Mouse (Mus musculus) erythroblast, embryonic 14.5 days (primary cell): ENCODE data around the gene Zfp637. TPM values are rescaled to one million over a fixed set of nuclear protein-coding genes. Genes with fewer than 3 reads are reported as not detected.
A peak's percentile ranks its signal among the peaks of the same experiment; 100 is the strongest.
"Not testable (repeated sequence)": the region's sequence is repeated elsewhere in the genome, so short reads cannot be mapped to it uniquely, and the experiment has no call there.

Experiments
- H3K27me3 ChIP-seq: 2 replicates; pipeline ENCODE4 v1.6.1; 2012; ENCODE audit warnings: inconsistent platforms; ENCODE audit not compliant: control insufficient read depth
- H3K36me3 ChIP-seq: 2 replicates; pipeline ENCODE4 v1.6.1; 2012; ENCODE audit warnings: mild to moderate bottlenecking, inconsistent platforms; ENCODE audit not compliant: control insufficient read depth
- H3K4me1 ChIP-seq: 2 replicates; pipeline ENCODE4 v1.6.1; 2012; ENCODE audit warnings: inconsistent platforms; ENCODE audit not compliant: control insufficient read depth
- H3K4me3 ChIP-seq: replicated peaks from 2 replicates; pipeline ENCODE3; 2012; ENCODE audit warnings: moderate library complexity, mild to moderate bottlenecking, inconsistent platforms
- H3K9me3 ChIP-seq: 2 replicates; pipeline ENCODE4 v1.6.1; 2012; ENCODE audit warnings: low read length, inconsistent platforms, mixed read lengths; ENCODE audit not compliant: control insufficient read depth
- GATA1 ChIP-seq: IDR thresholded peaks from 2 replicates; pipeline ENCODE4 v1.6.1; 2012; ENCODE audit warnings: low read length, inconsistent platforms, mixed read lengths
- TAL1 ChIP-seq: IDR thresholded peaks from 3 replicates; pipeline ENCODE4 v1.6.1; 2012; ENCODE audit warnings: low read length, inconsistent platforms, mixed read lengths
- polyA plus RNA-seq: library from polyadenylated mRNA; stranded (reverse); fragments of >175 nt; gene quantifications from 2 replicates; pipeline ENCODE4 v1.2.3, GENCODE M21; 2012

Gene Zfp637
- polyA plus RNA-seq, 1 experiment = 1.4 TPM

DNA sequence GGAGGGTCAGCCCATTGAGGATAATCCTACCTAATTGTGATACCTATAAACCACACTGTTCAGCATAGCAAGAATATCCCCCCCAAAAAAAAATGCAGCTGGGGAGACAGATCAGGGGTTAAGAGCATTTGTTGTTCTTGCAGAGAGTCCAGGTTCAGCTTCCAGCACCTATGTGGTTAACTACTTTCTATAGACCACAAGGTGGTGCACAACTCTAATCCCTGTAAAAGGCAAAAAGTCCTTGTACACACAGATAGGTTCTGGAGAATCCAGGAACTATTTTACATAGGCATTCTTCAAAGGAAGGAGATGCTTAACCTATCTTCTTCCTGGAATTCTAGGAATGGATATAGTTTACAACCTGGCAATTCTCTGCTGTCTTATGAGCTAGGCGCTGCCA lies 17.0 kb downstream of the Zfp637 start:
- H3K9me3 ChIP-seq = no peaks in the 10 kb centered on the region

DNA sequence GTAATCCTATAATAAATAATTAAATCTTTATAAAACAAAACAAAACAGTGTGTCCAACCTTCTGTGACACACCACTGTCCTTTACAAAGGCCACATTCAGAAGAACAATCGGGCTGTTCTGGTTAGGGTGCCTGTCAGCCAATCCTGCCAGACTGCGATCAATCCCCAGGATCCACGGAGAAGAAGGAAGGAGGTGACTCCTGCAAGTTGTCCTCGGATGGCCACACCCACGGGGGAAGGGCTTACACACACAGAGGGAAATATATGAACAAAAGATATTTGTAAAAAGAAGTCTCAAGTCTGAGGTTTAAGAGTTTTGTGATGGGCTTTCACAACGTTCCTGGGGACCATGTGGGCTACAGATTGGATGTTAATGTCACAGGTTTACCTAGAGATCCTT lies 20.9 kb downstream of the Zfp637 start, which contains the start of gene Zfp239:
TSS of gene Zfp239 (plus strand) at position 253 of the 400 bp plus-strand sequence.
- H3K9me3 ChIP-seq = no peaks in the 10 kb centered on the region
- H3K27me3 ChIP-seq = peaks cover 4% of the 10 kb centered on the region; the same call in 1 of the 2 replicates
- no peak for TF ChIP-seq GATA1
- TF ChIP-seq TAL1 = no peak
- H3K4me3 ChIP-seq = peak within 1 kb of the TSS; percentile 68
- H3K4me1 ChIP-seq = peaks cover 27% of the 10 kb centered on the region
- H3K36me3 ChIP-seq = no peaks in the 10 kb centered on the region

More for the DNA sequence above, 17.0 kb downstream of the Zfp637 start:
- Histone ChIP-seq H3K36me3 (no peaks in the 10 kb centered on the region), H3K4me3 (no peak overlapping the region), H3K4me1 (peaks cover 15% of the 10 kb centered on the region), H3K27me3 (peaks cover 6% of the 10 kb centered on the region; the same call in 1 of the 2 replicates)
- TF ChIP-seq TAL1 (no peak), GATA1 (no peak)

DNA sequence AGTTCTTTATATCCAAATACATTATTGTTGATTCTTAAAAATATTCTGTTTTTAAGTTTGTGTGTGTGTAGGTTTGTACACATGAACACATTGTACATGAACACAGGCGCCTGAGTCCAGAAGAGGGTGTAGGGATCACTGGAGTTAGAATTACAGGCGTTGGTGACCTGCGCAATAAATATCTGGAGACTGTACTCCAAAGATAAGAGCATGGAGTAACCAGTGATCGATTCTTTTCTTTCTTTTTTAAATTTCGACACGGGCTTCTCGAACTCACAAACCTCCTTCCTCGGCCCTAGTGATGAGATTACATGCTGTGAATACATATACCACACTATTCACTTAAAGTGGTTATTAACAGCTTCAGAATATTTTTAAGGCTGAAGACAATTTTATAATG lies 21.5 kb downstream of the Zfp637 start:
- Histone ChIP-seq H3K4me3 (peak overlapping the region; percentile 68), H3K36me3 (no peaks in the 10 kb centered on the region), H3K27me3 (peaks cover 4% of the 10 kb centered on the region; the same call in 1 of the 2 replicates), H3K9me3 (no peaks in the 10 kb centered on the region), H3K4me1 (peaks cover 27% of the 10 kb centered on the region)
- no peak for TF ChIP-seq TAL1
- TF ChIP-seq GATA1 = peak; percentile 30; the same call in 1 of the 2 replicates

DNA sequence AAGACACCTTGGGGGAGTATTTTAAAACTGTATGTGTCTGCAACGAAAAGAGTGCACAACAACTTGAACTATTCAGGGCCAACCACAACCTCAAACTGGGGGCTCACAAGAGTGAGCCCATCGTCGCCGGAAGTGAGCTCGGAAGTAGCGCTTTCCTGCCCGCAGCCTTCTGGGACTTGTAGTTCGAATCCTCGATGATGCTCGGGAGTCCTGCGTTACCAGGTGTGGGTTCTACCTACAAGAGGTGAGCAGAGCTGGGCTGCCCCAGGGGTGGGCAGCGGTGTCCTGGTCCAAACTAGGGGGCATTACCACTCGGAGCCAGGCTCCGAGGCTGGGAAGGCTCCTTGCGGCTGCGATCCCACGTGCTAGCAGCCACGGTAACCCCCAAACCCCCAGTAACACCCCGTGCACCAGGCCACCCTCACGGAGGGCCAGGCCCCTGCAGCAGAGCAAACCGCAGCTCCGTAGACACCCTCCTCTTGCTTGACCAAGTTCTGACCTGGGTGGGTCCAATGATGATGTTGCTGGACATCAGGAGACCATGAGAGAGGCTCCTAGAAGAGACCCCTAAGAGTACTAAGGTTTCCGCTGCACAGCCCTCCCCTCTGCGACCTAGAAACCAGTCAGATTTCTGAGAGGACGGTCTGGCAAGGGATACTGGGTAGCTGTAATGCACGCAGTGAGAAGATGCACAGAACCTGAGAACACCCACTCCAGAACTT lies 22.1 kb downstream of the Zfp637 start:
- Histone ChIP-seq H3K4me1 (peaks cover 27% of the 10 kb centered on the region), H3K36me3 (no peaks in the 10 kb centered on the region), H3K4me3 (peak overlapping the region; percentile 68), H3K9me3 (no peaks in the 10 kb centered on the region), H3K27me3 (peaks cover 4% of the 10 kb centered on the region; the same call in 1 of the 2 replicates)
- TF ChIP-seq TAL1 (no peak), GATA1 (no peak)

DNA sequence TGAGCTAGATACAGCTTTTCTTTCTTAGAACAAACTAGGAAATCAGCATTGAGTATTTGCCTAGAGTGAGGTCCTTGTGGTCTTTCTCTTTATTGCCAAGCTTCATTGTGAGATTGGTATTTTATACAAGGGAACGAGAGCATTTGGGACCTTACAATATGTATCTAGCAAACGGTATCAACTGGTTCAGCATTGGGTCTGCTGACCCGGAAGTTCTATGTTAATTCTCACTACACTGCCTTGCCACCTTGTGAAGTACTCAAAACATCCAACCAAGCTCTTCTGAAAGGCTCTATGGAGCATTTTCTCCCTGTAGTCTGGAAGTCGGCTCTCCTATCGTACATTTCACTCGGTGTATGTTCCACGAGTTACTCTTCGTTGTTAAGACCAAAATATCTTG lies 22.8 kb downstream of the Zfp637 start:
- H3K9me3 ChIP-seq = no peaks in the 10 kb centered on the region
- no peak for TF ChIP-seq TAL1
- no peak for TF ChIP-seq GATA1
- H3K27me3 ChIP-seq = peaks cover 4% of the 10 kb centered on the region; the same call in 1 of the 2 replicates
- H3K36me3 ChIP-seq = no peaks in the 10 kb centered on the region
- H3K4me3 ChIP-seq = peak overlapping the region; percentile 68
- H3K4me1 ChIP-seq = peaks cover 27% of the 10 kb centered on the region

DNA sequence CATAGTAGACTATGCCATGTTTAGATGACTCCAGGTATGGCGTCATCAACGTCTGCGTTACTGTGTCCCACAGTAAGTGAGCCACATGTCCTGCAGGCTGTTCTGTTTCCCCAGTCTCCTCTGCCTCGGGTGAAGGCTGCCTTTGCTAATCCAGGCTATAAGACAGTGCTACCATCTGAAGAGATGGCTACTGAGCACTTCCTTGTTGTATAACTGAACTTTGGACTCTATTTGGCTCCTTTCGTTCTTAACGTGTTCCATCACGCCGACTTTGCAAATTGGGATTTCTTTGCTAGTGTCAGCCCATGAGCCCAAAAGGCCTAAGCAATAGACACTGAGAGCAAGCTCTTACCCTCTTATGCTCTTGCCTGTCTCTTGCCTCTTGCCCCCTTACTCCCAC lies 27.2 kb downstream of the Zfp637 start:
- no peaks in the 10 kb centered on the region for H3K9me3 ChIP-seq
- TF ChIP-seq TAL1 (no peak), GATA1 (no peak)
- H3K27me3 ChIP-seq = no peaks in the 10 kb centered on the region
- H3K4me3 ChIP-seq = no peak overlapping the region
- peaks cover 7% of the 10 kb centered on the region for H3K36me3 ChIP-seq
- peaks cover 19% of the 10 kb centered on the region for H3K4me1 ChIP-seq

DNA sequence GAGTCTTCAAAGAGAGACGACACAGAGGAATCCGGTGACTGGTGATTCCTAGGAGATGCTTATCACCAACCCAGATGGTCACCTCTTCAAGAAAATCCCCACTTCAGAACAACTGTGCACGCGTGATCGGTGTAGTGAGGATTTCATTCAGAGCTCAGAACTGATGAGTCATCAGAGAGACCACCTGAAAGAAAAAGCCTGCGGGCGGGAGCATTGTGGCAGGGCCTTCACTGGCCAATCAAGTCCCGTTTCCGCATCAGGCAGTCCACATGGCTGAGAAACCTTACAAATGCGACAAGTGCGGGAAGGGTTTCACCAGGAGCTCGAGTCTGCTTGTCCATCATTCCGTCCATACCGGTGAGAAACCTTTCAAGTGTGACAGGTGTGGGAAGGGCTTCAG lies 30.1 kb downstream of the Zfp637 start:
- peaks cover 15% of the 10 kb centered on the region for H3K4me1 ChIP-seq
- no peaks in the 10 kb centered on the region for H3K9me3 ChIP-seq
- peak overlapping the region; percentile 40 for H3K4me3 ChIP-seq
- H3K36me3 ChIP-seq = peaks cover 7% of the 10 kb centered on the region
- TF ChIP-seq TAL1 = no peak
- TF ChIP-seq GATA1 = no peak
- no peaks in the 10 kb centered on the region for H3K27me3 ChIP-seq

DNA sequence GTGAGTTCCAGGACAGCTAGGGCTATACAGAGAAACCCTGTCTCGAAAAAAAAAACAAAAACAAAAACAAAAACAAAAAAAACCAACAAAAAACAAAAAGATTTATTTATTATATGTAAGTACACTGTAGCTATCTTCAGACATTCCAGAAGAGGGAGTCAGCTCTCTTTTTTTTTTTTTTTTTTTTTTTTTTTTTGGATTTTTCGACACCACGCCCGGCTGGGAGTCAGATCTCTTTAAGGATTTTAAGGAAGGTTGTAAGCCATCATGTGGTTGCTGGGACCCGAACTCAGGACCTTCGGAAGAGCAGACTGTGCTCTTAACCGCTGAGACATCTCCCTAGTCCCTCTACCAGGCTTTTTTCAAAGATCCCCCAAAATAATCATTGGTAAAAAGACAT lies 32.5 kb downstream of the Zfp637 start:
- not testable (repeated sequence) for H3K4me3 ChIP-seq, H3K27me3 ChIP-seq, H3K36me3 ChIP-seq, H3K9me3 ChIP-seq
- peaks cover 18% of the 10 kb centered on the region for H3K4me1 ChIP-seq

DNA sequence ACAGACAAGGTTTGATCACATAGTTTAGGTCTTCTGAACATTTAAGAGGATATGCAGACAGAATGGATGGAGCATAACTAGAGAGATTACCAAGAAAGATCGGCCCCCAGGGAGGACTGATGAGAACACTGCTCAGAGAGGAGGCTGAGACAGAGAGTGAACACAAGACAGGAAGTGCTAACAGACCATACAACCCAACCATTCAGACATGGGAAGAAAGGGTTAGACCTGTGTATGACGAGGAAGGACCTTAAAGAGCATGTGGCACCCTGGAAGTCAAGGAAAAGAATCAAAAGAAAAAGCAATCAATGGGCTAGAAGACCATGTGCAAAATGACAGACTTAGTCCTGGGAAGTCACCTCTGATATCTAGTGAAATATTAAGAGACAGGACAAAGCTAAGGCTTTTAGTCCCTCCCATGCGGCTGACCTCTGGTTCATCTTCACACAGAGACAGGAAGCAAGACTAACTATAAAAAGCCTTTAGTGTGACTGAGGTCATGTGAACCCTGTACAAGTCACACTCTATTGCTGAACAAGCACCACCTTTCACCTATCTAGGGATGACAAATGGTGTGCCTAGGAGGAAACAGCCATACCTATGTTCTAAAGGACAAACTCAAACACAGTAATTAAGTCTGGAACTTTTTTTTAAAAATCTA lies 33.8 kb downstream of the Zfp637 start:
- no peaks in the 10 kb centered on the region for H3K27me3 ChIP-seq
- H3K4me1 ChIP-seq = peaks cover 29% of the 10 kb centered on the region
- no peak overlapping the region for H3K4me3 ChIP-seq
- no peak for TF ChIP-seq GATA1
- TF ChIP-seq TAL1 = no peak
- no peaks in the 10 kb centered on the region for H3K9me3 ChIP-seq
- H3K36me3 ChIP-seq = peaks cover 7% of the 10 kb centered on the region
